ENCODE assay signal across 8 mouse cellular contexts in the genomic region with DNA sequence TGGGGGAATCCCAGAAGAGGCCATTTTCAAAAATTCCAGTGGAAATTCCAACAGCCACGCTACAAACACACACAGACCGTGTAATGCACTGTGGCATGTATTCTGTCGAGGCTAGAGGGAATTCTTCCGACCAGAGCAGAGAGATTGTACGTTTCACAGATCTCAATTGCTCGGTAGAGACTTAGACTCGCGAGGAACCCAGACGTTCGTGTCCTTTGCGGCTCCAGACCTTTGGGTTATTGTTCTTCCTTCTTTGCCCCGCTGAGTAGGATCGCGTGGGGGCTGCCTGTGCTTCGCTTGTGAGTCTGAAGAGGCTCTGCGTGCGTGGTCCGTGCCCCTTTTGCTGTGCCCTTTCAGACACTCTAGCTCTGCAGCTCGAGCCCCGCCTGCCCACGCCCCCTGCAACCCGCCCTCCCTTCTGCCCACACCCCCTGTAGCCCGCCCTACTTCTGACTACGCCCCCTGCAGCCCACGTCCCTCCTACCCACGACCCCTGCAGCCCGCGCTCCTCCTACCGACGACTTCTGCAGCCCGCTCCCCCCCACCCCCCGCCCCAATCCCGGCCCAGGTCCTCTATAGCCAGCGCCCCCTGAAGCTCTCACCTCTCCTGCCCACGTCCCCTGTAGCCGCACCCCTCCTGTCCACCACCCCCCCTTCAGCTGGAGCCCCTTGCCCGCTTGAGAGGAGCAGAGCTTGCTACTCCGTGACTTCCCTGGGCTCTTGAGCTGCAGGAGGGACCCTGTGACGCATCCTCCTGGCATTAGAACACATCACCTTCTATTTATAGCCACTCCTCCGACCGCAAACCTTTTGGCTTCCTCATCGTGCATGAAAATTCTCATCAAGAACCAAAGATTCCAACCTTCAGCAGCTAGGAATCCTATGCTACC. TPM values are rescaled to one million over a fixed set of nuclear protein-coding genes. Genes with fewer than 3 reads are reported as not detected.
DNase-seq lines count a peak whose midpoint lies in the region; ATAC-seq and TF ChIP-seq lines count a peak whose summit lies in the region.

No protein-coding gene starts in this region.

- H3K36me3 ChIP-seq in forebrain, postnatal 0 days (ENCODE audit: insufficient read depth), result no peaks in the 10 kb centered on the region
- no peaks in the 10 kb centered on the region for H3K36me3 ChIP-seq in hindbrain, embryonic 10.5 days

- H3K4me3 ChIP-seq in forebrain, postnatal 0 days (ENCODE audit: low read depth, low read length), result peak overlapping the region; percentile 54
- H3K4me3 ChIP-seq in hindbrain, embryonic 10.5 days, result peak overlapping the region; percentile 65

- peak overlapping the region; percentile 77 for H3K27ac ChIP-seq in forebrain, postnatal 0 days (ENCODE audit: low read depth, low read length)
- H3K27ac ChIP-seq in hindbrain, embryonic 10.5 days, result peak overlapping the region; percentile 88

- no peaks in the 10 kb centered on the region for H3K27me3 ChIP-seq in forebrain, postnatal 0 days (ENCODE audit: insufficient read depth, low read length)
- peaks cover 8% of the 10 kb centered on the region; the same call in 1 of the 2 replicates for H3K27me3 ChIP-seq in hindbrain, embryonic 10.5 days (ENCODE audit: insufficient read depth, poor library complexity, severe bottlenecking)

- WGBS in forebrain, postnatal 0 days, result under 1% methylated on average over 40 of the region's 42 CpGs
- 1% methylated on average over 42 of the region's 42 CpGs for WGBS in hindbrain, embryonic 10.5 days

- H3K9ac ChIP-seq in forebrain, postnatal 0 days, result peak overlapping the region; percentile 74

- peak; percentile 95 for DNase-seq in NIH3T3 (ENCODE audit: low read depth)
- DNase-seq in cerebellum, adult 11-12 months, result peak; percentile 78
- peak; percentile 67 for DNase-seq in forebrain, postnatal 0 days
- DNase-seq in hindbrain, embryonic 10.5 days (ENCODE audit: low spot score), result peak; percentile 71
- peak; percentile 9 to 23 for DNase-seq in layer of hippocampus, postnatal 14 days (ENCODE audit: low spot score in 2 of 2)
- peak; percentile 85 for DNase-seq in lung, postnatal 36 days
- DNase-seq in retina, postnatal 1 day, result peak; percentile 83
- peak; percentile 54 to 72 for DNase-seq in urinary bladder, postnatal 4 days (ENCODE audit: low spot score in 2 of 2)

- H3K9me3 ChIP-seq in forebrain, postnatal 0 days (ENCODE audit: low read length), result no peaks in the 10 kb centered on the region
- no peaks in the 10 kb centered on the region for H3K9me3 ChIP-seq in hindbrain, embryonic 10.5 days

- peak overlapping the region; percentile 89 for H3K4me2 ChIP-seq in forebrain, postnatal 0 days (ENCODE audit: low read depth)

- H3K4me1 ChIP-seq in forebrain, postnatal 0 days (ENCODE audit: insufficient read depth), result peaks cover 7% of the 10 kb centered on the region; the same call in 1 of the 2 replicates
- peaks cover 13% of the 10 kb centered on the region for H3K4me1 ChIP-seq in hindbrain, embryonic 10.5 days (replicated peaks)

- TF ChIP-seq CTCF in forebrain, postnatal 0 days (IDR thresholded peaks at IDR 0.05; ENCODE audit: low read depth), result no peak; the same call in 1 of the 2 replicates

- ATAC-seq in forebrain, postnatal 0 days, result peak; percentile 89

RNA-seq across cellular contexts. Expression of gene Sertad2, which starts 10.8 kb away (rescaled TPM):
- total RNA-seq in forebrain, postnatal 0 days (2014; rRNA removed), result 14.8 and 17.7 TPM in 2 replicates
- 29.8 and 38.3 TPM in 2 replicates for polyA plus RNA-seq in forebrain, postnatal 0 days (2015; fragmentation: Nextera tagmentation; extraction: Ambion mirVana)
- polyA plus RNA-seq in hindbrain, embryonic 10.5 days (2016; fragmentation: Nextera tagmentation; extraction: Ambion mirVana), result 31.8 and 32.1 TPM in 2 replicates
- 10 to 100 TPM; 18.7 to 20.9 TPM for total RNA-seq in layer of hippocampus, postnatal 14 days (2021)

Comparison
In these comparisons a context has a peak if more than half of its experiments do, and no peak if none do; other contexts are left out.
1. Peak in every context shown above with its lines: DNase-seq, ATAC-seq, H3K4me3 ChIP-seq and H3K27ac ChIP-seq.
2. DNase-seq: peak in every context shown above with its lines; median percentile 95 in NIH3T3; 85 in lung, postnatal 36 days; 83 in retina, postnatal 1 day; 78 in cerebellum, adult 11-12 months; 71 in hindbrain, embryonic 10.5 days; 67 in forebrain, postnatal 0 days; 63 in urinary bladder, postnatal 4 days; 16 in layer of hippocampus, postnatal 14 days.